Mouse (Mus musculus): ENCODE measurements around the gene Fam219b. TPM values are rescaled to one million over a fixed set of nuclear protein-coding genes. Genes with fewer than 3 reads are reported as not detected.

The Fam219b gene
- polyA plus RNA-seq (2014; fragmentation: Illumina TruSeq; extraction: RNeasy Lipid Tissue Mini Kit (QIAGEN cat#74804); ENCODE audit: insufficient read depth, low read depth, low replicate concordance): 13.3 TPM

GRCm38 (mm10) chr9:57537044-57537727 is at the start of gene Fam219b:
Fam219b (plus strand) TSS chr9:57537528.

GRCm38 (mm10) chr9:57503622-57504380 is 33.5 kb upstream of the Fam219b start, which contains the start of gene Rpp25:
Rpp25 (plus strand) TSS chr9:57504026.

GRCm38 (mm10) chr9:57521056-57521911 is 16.0 kb upstream of the Fam219b start, which contains the start of gene Cox5a:
Cox5a (plus strand) TSS chr9:57521274.

GRCm38 (mm10) chr9:57552139-57552887 is 15.0 kb downstream of the Fam219b start, which contains the start of gene Mpi:
Mpi (minus strand) TSS chr9:57552763.

GRCm38 (mm10) chr9:57560861-57561710 is 23.8 kb downstream of the Fam219b start, which contains the start of gene Scamp2:
Scamp2 (plus strand) TSS chr9:57560943.

GRCm38 (mm10) chr9:57589224-57590126 is 52.1 kb downstream of the Fam219b start, which contains the start of gene Ulk3:
Ulk3 (plus strand) TSS chr9:57589452.

Other genes with a start within 250 kb of the Fam219b start
- 17.6 TPM for gene Ppcdc, start 97.4 kb upstream of the Fam219b start, polyA plus RNA-seq (2014; fragmentation: Illumina TruSeq; extraction: RNeasy Lipid Tissue Mini Kit (QIAGEN cat#74804); ENCODE audit: insufficient read depth, low read depth, low replicate concordance)
- 3.3 TPM for gene Scamp5, start 69.5 kb upstream of the Fam219b start, polyA plus RNA-seq (2014; fragmentation: Illumina TruSeq; extraction: RNeasy Lipid Tissue Mini Kit (QIAGEN cat#74804); ENCODE audit: insufficient read depth, low read depth, low replicate concordance)
- 0.50 TPM for gene Rpp25, start 33.5 kb upstream of the Fam219b start, polyA plus RNA-seq (2014; fragmentation: Illumina TruSeq; extraction: RNeasy Lipid Tissue Mini Kit (QIAGEN cat#74804); ENCODE audit: insufficient read depth, low read depth, low replicate concordance)
- 258 TPM for gene Cox5a, start 16.3 kb upstream of the Fam219b start, polyA plus RNA-seq (2014; fragmentation: Illumina TruSeq; extraction: RNeasy Lipid Tissue Mini Kit (QIAGEN cat#74804); ENCODE audit: insufficient read depth, low read depth, low replicate concordance)
- 13.2 TPM for gene Mpi, start 15.2 kb downstream of the Fam219b start, polyA plus RNA-seq (2014; fragmentation: Illumina TruSeq; extraction: RNeasy Lipid Tissue Mini Kit (QIAGEN cat#74804); ENCODE audit: insufficient read depth, low read depth, low replicate concordance)
- 34.8 TPM for gene Scamp2, start 23.4 kb downstream of the Fam219b start, polyA plus RNA-seq (2014; fragmentation: Illumina TruSeq; extraction: RNeasy Lipid Tissue Mini Kit (QIAGEN cat#74804); ENCODE audit: insufficient read depth, low read depth, low replicate concordance)
- 5.4 TPM for gene Ulk3, start 51.9 kb downstream of the Fam219b start, polyA plus RNA-seq (2014; fragmentation: Illumina TruSeq; extraction: RNeasy Lipid Tissue Mini Kit (QIAGEN cat#74804); ENCODE audit: insufficient read depth, low read depth, low replicate concordance)
- not detected for gene Cplx3, start 68.8 kb downstream of the Fam219b start, polyA plus RNA-seq (2014; fragmentation: Illumina TruSeq; extraction: RNeasy Lipid Tissue Mini Kit (QIAGEN cat#74804); ENCODE audit: insufficient read depth, low read depth, low replicate concordance)
- gene Lman1l, start 83.2 kb downstream of the Fam219b start, polyA plus RNA-seq (2014; fragmentation: Illumina TruSeq; extraction: RNeasy Lipid Tissue Mini Kit (QIAGEN cat#74804); ENCODE audit: insufficient read depth, low read depth, low replicate concordance): not detected
- 58.2 TPM for gene Csk, start 116.1 kb downstream of the Fam219b start, polyA plus RNA-seq (2014; fragmentation: Illumina TruSeq; extraction: RNeasy Lipid Tissue Mini Kit (QIAGEN cat#74804); ENCODE audit: insufficient read depth, low read depth, low replicate concordance)
- not detected for gene Cyp1a2, start 146.2 kb downstream of the Fam219b start, polyA plus RNA-seq (2014; fragmentation: Illumina TruSeq; extraction: RNeasy Lipid Tissue Mini Kit (QIAGEN cat#74804); ENCODE audit: insufficient read depth, low read depth, low replicate concordance)
- gene Cyp1a1, start 150.4 kb downstream of the Fam219b start, polyA plus RNA-seq (2014; fragmentation: Illumina TruSeq; extraction: RNeasy Lipid Tissue Mini Kit (QIAGEN cat#74804); ENCODE audit: insufficient read depth, low read depth, low replicate concordance): 7.8 TPM
- 9.5 TPM for gene Edc3, start 171.0 kb downstream of the Fam219b start, polyA plus RNA-seq (2014; fragmentation: Illumina TruSeq; extraction: RNeasy Lipid Tissue Mini Kit (QIAGEN cat#74804); ENCODE audit: insufficient read depth, low read depth, low replicate concordance)
- gene Clk3, start 228.3 kb downstream of the Fam219b start, polyA plus RNA-seq (2014; fragmentation: Illumina TruSeq; extraction: RNeasy Lipid Tissue Mini Kit (QIAGEN cat#74804); ENCODE audit: insufficient read depth, low read depth, low replicate concordance): 55.9 TPM

Measured in lung, adult 10 weeks (tissue).